Mouse (Mus musculus): Measurements from ENCODE around the gene Pcsk6.

GRCm38 (mm10) chr7:65878234-65878633 is 16.7 kb downstream of the Pcsk6 start:
- TF ChIP-seq POLR2A (IDR thresholded peaks at IDR 0.05; ENCODE audit: insufficient read depth, low read length) (no peak), EP300 (IDR thresholded peaks at IDR 0.05; ENCODE audit: insufficient read depth, low read depth, low read length) (no peak), CTCF (IDR thresholded peaks at IDR 0.05; ENCODE audit: low read depth, low read length) (no peak)

Data from ES-Bruce4 (cell line).